Mouse (Mus musculus): ENCODE measurements around the gene Rfxap. TPM values are rescaled to one million over a fixed set of nuclear protein-coding genes. Genes with fewer than 3 reads are reported as not detected.
A peak's percentile ranks its signal among the peaks of the same experiment; 100 is the strongest.

The Rfxap gene
- 32.9 and 39.5 TPM in 2 replicates for polyA plus RNA-seq (2016; fragmentation: Nextera tagmentation; extraction: Ambion mirVana)

GRCm38 (mm10) chr3:54807666-54808217, at the start of gene Rfxap:
TSS of gene Rfxap (minus strand) at chr3:54807791.
- DNase-seq (ENCODE audit: low spot score), result peak; percentile 98
- Histone ChIP-seq H3K27ac (peak within 1 kb of the TSS; percentile 98), H3K4me1 (replicated peaks) (peaks cover 26% of the 10 kb centered on the region), H3K27me3 (ENCODE audit: insufficient read depth, poor library complexity, severe bottlenecking) (no peaks in the 10 kb centered on the region), H3K4me3 (peak within 1 kb of the TSS; percentile 88), H3K9me3 (no peaks in the 10 kb centered on the region), H3K36me3 (peaks cover 26% of the 10 kb centered on the region)
- under 1% methylated on average over 52 of the region's 52 CpGs for WGBS

- DNase-seq (ENCODE audit: low spot score), result no peak
- no peaks in the 10 kb centered on the region for H3K36me3 ChIP-seq
- no peak overlapping the region for H3K4me3 ChIP-seq
- no peak overlapping the region for H3K27ac ChIP-seq
- no peaks in the 10 kb centered on the region for H3K4me1 ChIP-seq (replicated peaks)
- WGBS, result 71% methylated on average over 2 of the region's 2 CpGs
- no peaks in the 10 kb centered on the region for H3K9me3 ChIP-seq
- H3K27me3 ChIP-seq (ENCODE audit: insufficient read depth, poor library complexity, severe bottlenecking), result no peaks in the 10 kb centered on the region
Observed at GRCm38 (mm10) chr3:54835421-54835820, 27.8 kb upstream of the Rfxap start.

GRCm38 (mm10) chr3:54832491-54832890, 24.9 kb upstream of the Rfxap start:
- H3K4me3 ChIP-seq, result no peak overlapping the region
- H3K27ac ChIP-seq, result no peak overlapping the region
- DNase-seq (ENCODE audit: low spot score), result no peak
- H3K9me3 ChIP-seq, result no peaks in the 10 kb centered on the region
- H3K27me3 ChIP-seq (ENCODE audit: insufficient read depth, poor library complexity, severe bottlenecking), result no peaks in the 10 kb centered on the region
- H3K36me3 ChIP-seq, result no peaks in the 10 kb centered on the region
- WGBS, result 92% methylated on average over 3 of the region's 3 CpGs
- no peaks in the 10 kb centered on the region for H3K4me1 ChIP-seq (replicated peaks)

- Histone ChIP-seq H3K4me3 (no peak overlapping the region), H3K4me1 (replicated peaks) (no peaks in the 10 kb centered on the region), H3K9me3 (no peaks in the 10 kb centered on the region), H3K27me3 (ENCODE audit: insufficient read depth, poor library complexity, severe bottlenecking) (no peaks in the 10 kb centered on the region), H3K36me3 (no peaks in the 10 kb centered on the region), H3K27ac (no peak overlapping the region)
- no peak for DNase-seq (ENCODE audit: low spot score)
- 73% methylated on average over 5 of the region's 5 CpGs for WGBS
Observed at GRCm38 (mm10) chr3:54822526-54822925, 14.9 kb upstream of the Rfxap start.

GRCm38 (mm10) chr3:54815292-54815691, 7.7 kb upstream of the Rfxap start:
- Histone ChIP-seq H3K4me3 (no peak overlapping the region), H3K36me3 (no peaks in the 10 kb centered on the region), H3K4me1 (replicated peaks) (no peaks in the 10 kb centered on the region), H3K9me3 (no peaks in the 10 kb centered on the region), H3K27ac (no peak overlapping the region), H3K27me3 (ENCODE audit: insufficient read depth, poor library complexity, severe bottlenecking) (no peaks in the 10 kb centered on the region)
- DNase-seq (ENCODE audit: low spot score), result peak; percentile 65
- 33% methylated on average over 3 of the region's 3 CpGs for WGBS

GRCm38 (mm10) chr3:54814622-54815021, 7.0 kb upstream of the Rfxap start:
- Histone ChIP-seq H3K27me3 (ENCODE audit: insufficient read depth, poor library complexity, severe bottlenecking) (no peaks in the 10 kb centered on the region), H3K9me3 (no peaks in the 10 kb centered on the region), H3K4me1 (replicated peaks) (no peaks in the 10 kb centered on the region), H3K4me3 (no peak overlapping the region), H3K27ac (no peak overlapping the region), H3K36me3 (no peaks in the 10 kb centered on the region)
- 88% methylated on average over 6 of the region's 6 CpGs for WGBS
- no peak for DNase-seq (ENCODE audit: low spot score)

- no peak overlapping the region for H3K27ac ChIP-seq
- no peaks in the 10 kb centered on the region for H3K4me1 ChIP-seq (replicated peaks)
- no peaks in the 10 kb centered on the region for H3K36me3 ChIP-seq
- WGBS, result 80% methylated on average over 6 of the region's 6 CpGs
- H3K9me3 ChIP-seq, result no peaks in the 10 kb centered on the region
- H3K4me3 ChIP-seq, result no peak overlapping the region
- no peaks in the 10 kb centered on the region for H3K27me3 ChIP-seq (ENCODE audit: insufficient read depth, poor library complexity, severe bottlenecking)
- DNase-seq (ENCODE audit: low spot score), result no peak
Observed at GRCm38 (mm10) chr3:54813418-54813988, 5.9 kb upstream of the Rfxap start.

- Histone ChIP-seq H3K9me3 (no peaks in the 10 kb centered on the region), H3K4me1 (replicated peaks) (peaks cover 12% of the 10 kb centered on the region), H3K4me3 (no peak overlapping the region), H3K27ac (no peak overlapping the region), H3K27me3 (ENCODE audit: insufficient read depth, poor library complexity, severe bottlenecking) (no peaks in the 10 kb centered on the region), H3K36me3 (no peaks in the 10 kb centered on the region)
- DNase-seq (ENCODE audit: low spot score), result no peak
- WGBS, result 57% methylated on average over 1 of the region's 1 CpGs
Observed at GRCm38 (mm10) chr3:54811616-54812015, 4.0 kb upstream of the Rfxap start.

- H3K27me3 ChIP-seq (ENCODE audit: insufficient read depth, poor library complexity, severe bottlenecking), result no peaks in the 10 kb centered on the region
- DNase-seq (ENCODE audit: low spot score), result no peak
- H3K27ac ChIP-seq, result no peak overlapping the region
- peaks cover 16% of the 10 kb centered on the region for H3K36me3 ChIP-seq
- peaks cover 26% of the 10 kb centered on the region for H3K4me1 ChIP-seq (replicated peaks)
- WGBS, result 61% methylated on average over 5 of the region's 5 CpGs
- no peak overlapping the region for H3K4me3 ChIP-seq
- H3K9me3 ChIP-seq, result no peaks in the 10 kb centered on the region
Observed at GRCm38 (mm10) chr3:54809111-54809510, 1.5 kb upstream of the Rfxap start.

GRCm38 (mm10) chr3:54807061-54807661, 430 bp downstream of the Rfxap start:
- H3K27me3 ChIP-seq (ENCODE audit: insufficient read depth, poor library complexity, severe bottlenecking), result no peaks in the 10 kb centered on the region
- DNase-seq (ENCODE audit: low spot score), result no peak
- H3K27ac ChIP-seq, result peak overlapping the region; percentile 98
- H3K36me3 ChIP-seq, result peaks cover 26% of the 10 kb centered on the region
- under 1% methylated on average over 56 of the region's 56 CpGs for WGBS
- H3K9me3 ChIP-seq, result no peaks in the 10 kb centered on the region
- peak overlapping the region; percentile 88 for H3K4me3 ChIP-seq
- H3K4me1 ChIP-seq (replicated peaks), result peaks cover 26% of the 10 kb centered on the region

GRCm38 (mm10) chr3:54803713-54804112, 3.9 kb downstream of the Rfxap start:
- 94% methylated on average over 8 of the region's 8 CpGs for WGBS
- DNase-seq (ENCODE audit: low spot score), result no peak

GRCm38 (mm10) chr3:54797211-54797610, 10.4 kb downstream of the Rfxap start:
- Histone ChIP-seq H3K27me3 (ENCODE audit: insufficient read depth, poor library complexity, severe bottlenecking) (0 out of 2 replicates have a peak, but pooled peaks cover 3% of the 10 kb centered on the region), H3K36me3 (no peaks in the 10 kb centered on the region; the same call in 1 of the 2 replicates), H3K27ac (no peak overlapping the region), H3K4me3 (no peak overlapping the region), H3K4me1 (replicated peaks) (no peaks in the 10 kb centered on the region), H3K9me3 (peaks cover 12% of the 10 kb centered on the region)
- WGBS, result 32% methylated on average over 16 of the region's 16 CpGs
- DNase-seq (ENCODE audit: low spot score), result peak; percentile 50

More at GRCm38 (mm10) chr3:54803713-54804112, 3.9 kb downstream of the Rfxap start:
- Histone ChIP-seq H3K9me3 (no peaks in the 10 kb centered on the region), H3K27ac (no peak overlapping the region), H3K36me3 (peaks cover 26% of the 10 kb centered on the region), H3K4me1 (replicated peaks) (peaks cover 26% of the 10 kb centered on the region), H3K27me3 (ENCODE audit: insufficient read depth, poor library complexity, severe bottlenecking) (no peaks in the 10 kb centered on the region), H3K4me3 (no peak overlapping the region)

- Histone ChIP-seq H3K36me3 (no peaks in the 10 kb centered on the region; the same call in 1 of the 2 replicates), H3K4me3 (no peak overlapping the region), H3K27me3 (ENCODE audit: insufficient read depth, poor library complexity, severe bottlenecking) (0 out of 2 replicates have a peak, but pooled peaks cover 3% of the 10 kb centered on the region), H3K9me3 (peaks cover 12% of the 10 kb centered on the region), H3K4me1 (replicated peaks) (no peaks in the 10 kb centered on the region), H3K27ac (no peak overlapping the region)
- WGBS, result 95% methylated on average over 1 of the region's 1 CpGs
- no peak for DNase-seq (ENCODE audit: low spot score)
Observed at GRCm38 (mm10) chr3:54795806-54796205, 11.8 kb downstream of the Rfxap start.
